Mouse (Mus musculus): ENCODE measurements at regions not wholly inside any gene's neighbourhood (a gene's known extent, or its start where the extent isn't known, plus 50 kb on each side); places are given as distances from the start of the nearest gene placed in this dataset.

GRCm38 (mm10) chr3:20661883-20662282, 294.9 kb upstream of the Agtr1b start:
- peak; percentile 74 to 85 for DNase-seq

- DNase-seq: peak in 1 of 2 experiments; percentile 33
Measured at GRCm38 (mm10) chr3:20655345-20655744, 288.4 kb upstream of the Agtr1b start.
